Mouse (Mus musculus): Measurements from ENCODE around the gene Gm11555. TPM values are rescaled to one million over a fixed set of nuclear protein-coding genes. Genes with fewer than 3 reads are reported as not detected.
"Not testable (repeated sequence)": the region's sequence is repeated elsewhere in the genome, so short reads cannot be mapped to it uniquely, and the experiment has no call there.

Gene Gm11555
- polyA plus RNA-seq (2015; fragmentation: Nextera tagmentation; extraction: Ambion mirVana) = not detected in 2 replicates

DNA sequence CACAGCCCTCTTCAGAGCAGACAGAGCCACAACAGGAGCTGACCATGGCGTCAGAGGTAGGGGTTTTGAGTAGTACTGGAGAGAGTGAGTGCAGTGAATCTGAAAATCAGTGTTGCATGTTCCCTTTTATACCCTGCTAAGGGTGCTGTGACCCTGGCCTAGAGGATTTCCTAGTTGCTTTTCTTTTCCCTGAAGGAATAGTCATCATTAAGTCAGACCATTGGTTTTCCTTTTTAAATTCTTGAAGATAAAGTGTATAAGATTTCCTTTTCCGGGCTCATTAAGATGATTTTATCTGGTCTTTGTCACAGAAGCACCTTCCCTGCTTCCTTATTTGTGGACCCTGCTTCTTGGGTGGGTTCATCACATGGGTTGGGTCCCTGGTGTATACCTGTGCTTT, at the start of gene Gm11555:
Gene Gm11555 (minus strand): TSS at position 101 of the 400 bp plus-strand sequence.
- Histone ChIP-seq H3K9ac (replicated peaks; ENCODE audit: low read length) (no peak within 1 kb of the TSS), H3K27me3 (ENCODE audit: insufficient read depth, low read length) (no peaks in the 10 kb centered on the region), H3K4me1 (ENCODE audit: insufficient read depth, low read length) (no peaks in the 10 kb centered on the region), H3K9me3 (ENCODE audit: low read length) (no peaks in the 10 kb centered on the region), H3K27ac (ENCODE audit: low read length) (no peak within 1 kb of the TSS), H3K4me3 (ENCODE audit: low read length) (no peak within 1 kb of the TSS), H3K36me3 (ENCODE audit: insufficient read depth, low read length) (no peaks in the 10 kb centered on the region), H3K4me2 (replicated peaks; ENCODE audit: low read depth, low read length) (no peak within 1 kb of the TSS)
- 69% methylated on average over 2 of the region's 2 CpGs for WGBS
- no peak for ATAC-seq (ENCODE audit: low FRiP score, low TSS enrichment)

GRCm38 (mm10) chr11:99690463-99690862, 40.4 kb upstream of the Gm11555 start, which contains the start of gene Gm14190:
Gm14190 (minus strand) TSS chr11:99690740.
- WGBS = 95% methylated on average over 1 of the region's 1 CpGs
- no peak within 1 kb of the TSS for H3K4me2 ChIP-seq (replicated peaks; ENCODE audit: low read depth, low read length)
- no peaks in the 10 kb centered on the region for H3K27me3 ChIP-seq (ENCODE audit: insufficient read depth, low read length)
- H3K4me1 ChIP-seq (ENCODE audit: insufficient read depth, low read length) = no peaks in the 10 kb centered on the region
- no peak within 1 kb of the TSS for H3K4me3 ChIP-seq (ENCODE audit: low read length)
- H3K9ac ChIP-seq (replicated peaks; ENCODE audit: low read length) = no peak within 1 kb of the TSS
- ATAC-seq (ENCODE audit: low FRiP score, low TSS enrichment) = no peak
- no peaks in the 10 kb centered on the region for H3K36me3 ChIP-seq (ENCODE audit: insufficient read depth, low read length)
- H3K9me3 ChIP-seq (ENCODE audit: low read length) = no peaks in the 10 kb centered on the region
- no peak within 1 kb of the TSS for H3K27ac ChIP-seq (ENCODE audit: low read length)

GRCm38 (mm10) chr11:99685235-99685634, 35.2 kb upstream of the Gm11555 start:
- WGBS = 83% methylated on average over 1 of the region's 1 CpGs
- ATAC-seq (ENCODE audit: low FRiP score, low TSS enrichment) = not testable (repeated sequence)

DNA sequence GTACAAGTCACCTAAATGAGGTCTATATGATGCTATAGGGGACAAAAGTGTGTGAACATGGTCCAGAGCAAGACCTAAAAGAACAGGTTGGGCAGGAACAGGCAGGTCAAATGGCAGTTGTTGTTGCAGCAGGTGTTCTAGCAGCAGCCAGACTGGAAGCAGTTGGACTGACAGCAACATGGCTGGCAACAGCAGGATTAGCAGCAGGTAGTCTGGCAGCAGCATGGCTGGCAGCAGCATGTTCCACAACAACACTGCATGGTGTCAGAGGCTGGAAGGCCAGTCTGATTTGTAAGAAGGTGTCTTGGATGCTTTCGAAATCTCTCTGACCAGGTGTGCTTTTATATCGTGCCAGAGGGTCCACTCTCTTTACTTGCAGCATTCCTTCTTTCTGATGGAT, 33.4 kb upstream of the Gm11555 start:
- H3K9ac ChIP-seq (replicated peaks; ENCODE audit: low read length) = no peak overlapping the region
- H3K36me3 ChIP-seq (ENCODE audit: insufficient read depth, low read length) = no peaks in the 10 kb centered on the region
- no peak overlapping the region for H3K4me2 ChIP-seq (replicated peaks; ENCODE audit: low read depth, low read length)
- no peaks in the 10 kb centered on the region for H3K9me3 ChIP-seq (ENCODE audit: low read length)
- H3K27me3 ChIP-seq (ENCODE audit: insufficient read depth, low read length) = no peaks in the 10 kb centered on the region
- H3K4me3 ChIP-seq (ENCODE audit: low read length) = no peak overlapping the region
- H3K4me1 ChIP-seq (ENCODE audit: insufficient read depth, low read length) = no peaks in the 10 kb centered on the region
- no peak for ATAC-seq (ENCODE audit: low FRiP score, low TSS enrichment)
- no peak overlapping the region for H3K27ac ChIP-seq (ENCODE audit: low read length)
- WGBS = 84% methylated on average over 2 of the region's 2 CpGs

More at GRCm38 (mm10) chr11:99685235-99685634, 35.2 kb upstream of the Gm11555 start:
- not testable (repeated sequence) for H3K4me3 ChIP-seq (ENCODE audit: low read length); H3K27me3 ChIP-seq (ENCODE audit: insufficient read depth, low read length); H3K9ac ChIP-seq (replicated peaks; ENCODE audit: low read length); H3K4me2 ChIP-seq (replicated peaks; ENCODE audit: low read depth, low read length); H3K4me1 ChIP-seq (ENCODE audit: insufficient read depth, low read length); H3K27ac ChIP-seq (ENCODE audit: low read length); H3K9me3 ChIP-seq (ENCODE audit: low read length); H3K36me3 ChIP-seq (ENCODE audit: insufficient read depth, low read length)

DNA sequence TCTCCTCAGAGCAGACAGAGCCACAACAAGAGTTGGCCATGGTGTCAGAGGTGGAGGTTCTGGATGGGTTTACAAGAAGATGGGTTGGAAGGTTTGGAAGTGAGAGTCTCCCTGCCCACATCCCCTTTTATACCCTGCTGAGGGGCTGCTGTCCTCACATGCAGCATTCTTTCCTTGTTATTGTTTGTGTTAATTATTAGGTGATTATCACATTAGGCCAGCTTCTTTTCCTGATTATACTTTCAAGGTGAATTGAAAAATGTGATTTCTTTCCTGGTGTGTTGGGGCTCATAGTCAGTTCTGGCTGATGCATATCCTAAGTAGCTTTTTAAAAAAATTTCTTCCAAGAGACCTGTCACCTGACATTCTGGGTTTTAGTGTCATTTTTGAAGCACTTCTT, 15.8 kb upstream of the Gm11555 start, which contains the start of gene Krtap4-6:
Gene Krtap4-6 (minus strand): TSS at position 101 of the 400 bp plus-strand sequence.
- Histone ChIP-seq H3K9me3 (ENCODE audit: low read length) (no peaks in the 10 kb centered on the region), H3K36me3 (ENCODE audit: insufficient read depth, low read length) (no peaks in the 10 kb centered on the region), H3K9ac (replicated peaks; ENCODE audit: low read length) (no peak within 1 kb of the TSS), H3K4me2 (replicated peaks; ENCODE audit: low read depth, low read length) (no peak within 1 kb of the TSS), H3K4me3 (ENCODE audit: low read length) (no peak within 1 kb of the TSS), H3K4me1 (ENCODE audit: insufficient read depth, low read length) (no peaks in the 10 kb centered on the region), H3K27me3 (ENCODE audit: insufficient read depth, low read length) (no peaks in the 10 kb centered on the region), H3K27ac (ENCODE audit: low read length) (no peak within 1 kb of the TSS)
- ATAC-seq (ENCODE audit: low FRiP score, low TSS enrichment) = no peak

- H3K4me1 ChIP-seq (ENCODE audit: insufficient read depth, low read length) = no peaks in the 10 kb centered on the region
- no peak overlapping the region for H3K4me2 ChIP-seq (replicated peaks; ENCODE audit: low read depth, low read length)
- H3K27me3 ChIP-seq (ENCODE audit: insufficient read depth, low read length) = no peaks in the 10 kb centered on the region
- WGBS = 84% methylated on average over 10 of the region's 10 CpGs
- no peak overlapping the region for H3K9ac ChIP-seq (replicated peaks; ENCODE audit: low read length)
- H3K9me3 ChIP-seq (ENCODE audit: low read length) = no peaks in the 10 kb centered on the region
- H3K36me3 ChIP-seq (ENCODE audit: insufficient read depth, low read length) = no peaks in the 10 kb centered on the region
- no peak overlapping the region for H3K4me3 ChIP-seq (ENCODE audit: low read length)
- no peak overlapping the region for H3K27ac ChIP-seq (ENCODE audit: low read length)
- ATAC-seq (ENCODE audit: low FRiP score, low TSS enrichment) = no peak
These were observed 12.8 kb upstream of the Gm11555 start for GRCm38 (mm10) chr11:99662802-99663201.

DNA sequence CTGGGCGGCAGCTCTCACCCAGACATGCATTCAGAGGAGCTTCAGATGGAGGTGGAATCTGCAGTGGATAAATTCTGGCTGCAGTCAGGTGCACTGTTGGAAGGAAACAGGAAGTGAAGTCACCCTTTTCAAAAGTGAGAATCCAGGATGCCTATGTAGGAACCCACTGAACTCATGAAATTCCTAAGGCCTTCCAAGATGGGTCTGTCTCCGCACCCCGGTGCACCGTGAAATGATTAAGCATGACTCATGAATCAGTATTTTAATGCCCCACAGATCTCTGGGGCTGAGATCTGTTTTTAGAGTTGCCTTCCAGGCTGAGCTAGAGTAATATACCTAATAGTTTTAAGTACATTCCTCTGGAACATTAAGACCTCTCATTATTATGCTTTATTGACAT, 9.2 kb upstream of the Gm11555 start:
- H3K27me3 ChIP-seq (ENCODE audit: insufficient read depth, low read length) = no peaks in the 10 kb centered on the region

DNA sequence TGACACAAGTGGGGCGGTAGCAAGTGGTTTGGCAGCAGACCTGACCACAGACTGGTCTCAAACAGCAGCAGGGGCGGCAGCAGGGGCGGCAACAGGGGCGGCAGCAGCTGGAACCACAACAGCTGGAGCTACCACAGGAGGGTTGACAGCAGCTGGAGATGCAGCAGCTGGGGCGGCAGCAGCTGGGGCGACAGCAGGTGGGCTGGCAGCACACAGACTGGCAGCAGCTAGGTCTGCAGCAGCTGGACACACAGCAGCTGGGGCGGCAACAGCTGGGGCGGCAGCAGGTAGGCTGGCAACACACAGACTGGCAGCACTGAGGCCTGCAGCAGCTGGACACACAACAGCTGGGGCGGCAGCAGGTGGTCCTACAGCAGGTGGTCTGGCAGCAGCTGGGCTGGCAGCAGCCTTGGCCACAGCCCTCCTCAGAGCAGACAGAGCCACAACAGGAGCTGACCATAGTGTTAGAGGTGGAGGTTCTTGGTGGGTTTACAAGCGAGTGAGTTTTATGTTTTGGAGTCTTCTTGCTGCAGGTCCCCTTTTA, 8.5 kb upstream of the Gm11555 start, which contains the start of gene Gm11563:
Gene Gm11563 (minus strand): TSS at position 494 of the 544 bp plus-strand sequence.
- not testable (repeated sequence) for ATAC-seq (ENCODE audit: low FRiP score, low TSS enrichment); H3K36me3 ChIP-seq (ENCODE audit: insufficient read depth, low read length); H3K27me3 ChIP-seq (ENCODE audit: insufficient read depth, low read length); H3K9me3 ChIP-seq (ENCODE audit: low read length); H3K4me1 ChIP-seq (ENCODE audit: insufficient read depth, low read length); H3K4me2 ChIP-seq (replicated peaks; ENCODE audit: low read depth, low read length); H3K9ac ChIP-seq (replicated peaks; ENCODE audit: low read length); H3K27ac ChIP-seq (ENCODE audit: low read length); H3K4me3 ChIP-seq (ENCODE audit: low read length)
- 52% methylated on average over 10 of the region's 10 CpGs for whole genome bisulfite sequencing

More for the DNA sequence above, 9.2 kb upstream of the Gm11555 start:
- no peaks in the 10 kb centered on the region for H3K4me1 ChIP-seq (ENCODE audit: insufficient read depth, low read length)
- no peak overlapping the region for H3K4me3 ChIP-seq (ENCODE audit: low read length)
- no peak overlapping the region for H3K4me2 ChIP-seq (replicated peaks; ENCODE audit: low read depth, low read length)
- ATAC-seq (ENCODE audit: low FRiP score, low TSS enrichment) = no peak
- no peak overlapping the region for H3K9ac ChIP-seq (replicated peaks; ENCODE audit: low read length)
- H3K9me3 ChIP-seq (ENCODE audit: low read length) = no peaks in the 10 kb centered on the region
- H3K27ac ChIP-seq (ENCODE audit: low read length) = no peak overlapping the region
- WGBS = 76% methylated on average over 4 of the region's 4 CpGs
- H3K36me3 ChIP-seq (ENCODE audit: insufficient read depth, low read length) = no peaks in the 10 kb centered on the region

- Histone ChIP-seq H3K4me1 (ENCODE audit: insufficient read depth, low read length) (no peaks in the 10 kb centered on the region), H3K4me2 (replicated peaks; ENCODE audit: low read depth, low read length) (no peak overlapping the region), H3K9me3 (ENCODE audit: low read length) (no peaks in the 10 kb centered on the region), H3K36me3 (ENCODE audit: insufficient read depth, low read length) (no peaks in the 10 kb centered on the region), H3K4me3 (ENCODE audit: low read length) (no peak overlapping the region), H3K27me3 (ENCODE audit: insufficient read depth, low read length) (no peaks in the 10 kb centered on the region), H3K27ac (ENCODE audit: low read length) (no peak overlapping the region), H3K9ac (replicated peaks; ENCODE audit: low read length) (no peak overlapping the region)
- 32% methylated on average over 5 of the region's 5 CpGs for WGBS
- no peak for ATAC-seq (ENCODE audit: low FRiP score, low TSS enrichment)
These were observed 7.0 kb upstream of the Gm11555 start for GRCm38 (mm10) chr11:99657051-99657450.

DNA sequence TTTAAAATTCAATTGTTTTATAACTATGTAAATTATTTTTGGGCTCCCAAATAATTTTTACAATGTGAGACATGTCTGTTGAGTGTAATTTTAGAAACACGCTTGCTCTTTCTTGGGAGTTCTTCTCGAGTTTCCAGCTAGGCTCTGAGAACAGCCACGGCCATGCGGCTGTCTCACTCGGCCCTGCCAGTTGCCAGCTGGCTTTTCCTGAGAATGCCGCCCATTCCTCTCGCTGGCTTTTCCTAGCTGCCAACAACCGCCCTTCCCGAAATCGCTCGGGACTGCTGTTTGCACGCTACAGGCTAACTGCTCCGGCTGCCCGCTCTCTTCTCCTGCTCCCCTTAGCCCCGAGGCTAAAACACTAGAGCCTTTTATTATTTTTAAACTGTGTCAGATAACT, 3.6 kb downstream of the Gm11555 start:
- 80% methylated on average over 15 of the region's 15 CpGs for WGBS
- H3K9ac ChIP-seq (replicated peaks; ENCODE audit: low read length) = no peak overlapping the region
- H3K4me2 ChIP-seq (replicated peaks; ENCODE audit: low read depth, low read length) = no peak overlapping the region
- H3K4me1 ChIP-seq (ENCODE audit: insufficient read depth, low read length) = no peaks in the 10 kb centered on the region
- no peak overlapping the region for H3K27ac ChIP-seq (ENCODE audit: low read length)
- ATAC-seq (ENCODE audit: low FRiP score, low TSS enrichment) = no peak
- no peak overlapping the region for H3K4me3 ChIP-seq (ENCODE audit: low read length)
- no peaks in the 10 kb centered on the region for H3K27me3 ChIP-seq (ENCODE audit: insufficient read depth, low read length)
- H3K36me3 ChIP-seq (ENCODE audit: insufficient read depth, low read length) = no peaks in the 10 kb centered on the region
- no peaks in the 10 kb centered on the region for H3K9me3 ChIP-seq (ENCODE audit: low read length)
